Mouse (Mus musculus): ENCODE results near the gene Stxbp2. TPM values are rescaled to one million over a fixed set of nuclear protein-coding genes. Genes with fewer than 3 reads are reported as not detected.
"Not testable (repeated sequence)": the region's sequence is repeated elsewhere in the genome, so short reads cannot be mapped to it uniquely, and the experiment has no call there.

Gene Stxbp2
- polyA plus RNA-seq (2012; ENCODE audit: insufficient read depth, insufficient read length, missing spikeins), result 312 and 315 TPM in 2 replicates

- no peak for TF ChIP-seq CTCF (IDR thresholded peaks at IDR 0.05; ENCODE audit: low read depth, low read length)
- TF ChIP-seq POLR2A (IDR thresholded peaks at IDR 0.05; ENCODE audit: borderline replicate concordance, low read depth, low read length), result peak; percentile 80; the same call in 1 of the 2 replicates
- Histone ChIP-seq H3K27ac (ENCODE audit: insufficient read depth, low read depth, low read length) (peak within 1 kb of the TSS; percentile 28), H3K4me3 (ENCODE audit: insufficient read depth, low read length) (peak within 1 kb of the TSS; percentile 79), H3K4me1 (ENCODE audit: control insufficient read depth, insufficient read depth, low read length) (peaks cover 9% of the 10 kb centered on the region)
Measured at GRCm38 (mm10) chr8:3630647-3631477, at the start of gene Stxbp2. Gene Stxbp2, plus strand, starts transcription at chr8:3630955.

GRCm38 (mm10) chr8:3581961-3582360, 48.8 kb upstream of the Stxbp2 start:
- not testable (repeated sequence) for H3K4me1 ChIP-seq (ENCODE audit: control insufficient read depth, insufficient read depth, low read length); H3K27ac ChIP-seq (ENCODE audit: insufficient read depth, low read depth, low read length); H3K4me3 ChIP-seq (ENCODE audit: insufficient read depth, low read length)

GRCm38 (mm10) chr8:3586452-3586851, 44.3 kb upstream of the Stxbp2 start:
- no peak overlapping the region for H3K4me3 ChIP-seq (ENCODE audit: insufficient read depth, low read length)
- H3K4me1 ChIP-seq (ENCODE audit: control insufficient read depth, insufficient read depth, low read length), result no peaks in the 10 kb centered on the region
- H3K27ac ChIP-seq (ENCODE audit: insufficient read depth, low read depth, low read length), result no peak overlapping the region
- TF ChIP-seq CTCF (IDR thresholded peaks at IDR 0.05; ENCODE audit: low read depth, low read length) (no peak), POLR2A (IDR thresholded peaks at IDR 0.05; ENCODE audit: borderline replicate concordance, low read depth, low read length) (no peak)

GRCm38 (mm10) chr8:3586993-3587390, 43.8 kb upstream of the Stxbp2 start, which contains the start of gene Camsap3:
Gene Camsap3, plus strand, starts transcription at chr8:3587293.
- Histone ChIP-seq H3K4me1 (ENCODE audit: control insufficient read depth, insufficient read depth, low read length) (no peaks in the 10 kb centered on the region), H3K27ac (ENCODE audit: insufficient read depth, low read depth, low read length) (no peak within 1 kb of the TSS)
- TF ChIP-seq CTCF (IDR thresholded peaks at IDR 0.05; ENCODE audit: low read depth, low read length), result no peak
- no peak for TF ChIP-seq POLR2A (IDR thresholded peaks at IDR 0.05; ENCODE audit: borderline replicate concordance, low read depth, low read length)

GRCm38 (mm10) chr8:3587391-3588257, 43.1 kb upstream of the Stxbp2 start:
- H3K27ac ChIP-seq (ENCODE audit: insufficient read depth, low read depth, low read length), result no peak overlapping the region
- TF ChIP-seq CTCF (IDR thresholded peaks at IDR 0.05; ENCODE audit: low read depth, low read length) (no peak), POLR2A (IDR thresholded peaks at IDR 0.05; ENCODE audit: borderline replicate concordance, low read depth, low read length) (no peak)
- no peaks in the 10 kb centered on the region for H3K4me1 ChIP-seq (ENCODE audit: control insufficient read depth, insufficient read depth, low read length)
- H3K4me3 ChIP-seq (ENCODE audit: insufficient read depth, low read length), result peak overlapping the region; percentile 59

More at GRCm38 (mm10) chr8:3586993-3587390, 43.8 kb upstream of the Stxbp2 start, which contains the start of gene Camsap3:
- peak within 1 kb of the TSS; percentile 59 for H3K4me3 ChIP-seq (ENCODE audit: insufficient read depth, low read length)

GRCm38 (mm10) chr8:3588258-3588633, 42.5 kb upstream of the Stxbp2 start:
- H3K27ac ChIP-seq (ENCODE audit: insufficient read depth, low read depth, low read length), result no peak overlapping the region
- TF ChIP-seq CTCF (IDR thresholded peaks at IDR 0.05; ENCODE audit: low read depth, low read length) (no peak), POLR2A (IDR thresholded peaks at IDR 0.05; ENCODE audit: borderline replicate concordance, low read depth, low read length) (no peak)
- peak overlapping the region; percentile 59; the same call in 1 of the 2 replicates for H3K4me3 ChIP-seq (ENCODE audit: insufficient read depth, low read length)
- H3K4me1 ChIP-seq (ENCODE audit: control insufficient read depth, insufficient read depth, low read length), result peaks cover under 1% of the 10 kb centered on the region; the same call in 1 of the 2 replicates

- Histone ChIP-seq H3K4me1 (ENCODE audit: control insufficient read depth, insufficient read depth, low read length) (peaks cover 14% of the 10 kb centered on the region), H3K27ac (ENCODE audit: insufficient read depth, low read depth, low read length) (no peak overlapping the region), H3K4me3 (ENCODE audit: insufficient read depth, low read length) (no peak overlapping the region)
- no peak for TF ChIP-seq POLR2A (IDR thresholded peaks at IDR 0.05; ENCODE audit: borderline replicate concordance, low read depth, low read length)
- TF ChIP-seq CTCF (IDR thresholded peaks at IDR 0.05; ENCODE audit: low read depth, low read length), result no peak
Measured at GRCm38 (mm10) chr8:3593470-3593869, 37.3 kb upstream of the Stxbp2 start.

- Histone ChIP-seq H3K27ac (ENCODE audit: insufficient read depth, low read depth, low read length) (no peak overlapping the region), H3K4me3 (ENCODE audit: insufficient read depth, low read length) (no peak overlapping the region), H3K4me1 (ENCODE audit: control insufficient read depth, insufficient read depth, low read length) (peaks cover 19% of the 10 kb centered on the region)
- no peak for TF ChIP-seq CTCF (IDR thresholded peaks at IDR 0.05; ENCODE audit: low read depth, low read length)
- TF ChIP-seq POLR2A (IDR thresholded peaks at IDR 0.05; ENCODE audit: borderline replicate concordance, low read depth, low read length), result no peak
Measured at GRCm38 (mm10) chr8:3594466-3594865, 36.3 kb upstream of the Stxbp2 start.

- Histone ChIP-seq H3K4me1 (ENCODE audit: control insufficient read depth, insufficient read depth, low read length) (peaks cover 21% of the 10 kb centered on the region), H3K27ac (ENCODE audit: insufficient read depth, low read depth, low read length) (no peak overlapping the region), H3K4me3 (ENCODE audit: insufficient read depth, low read length) (no peak overlapping the region)
- TF ChIP-seq CTCF (IDR thresholded peaks at IDR 0.05; ENCODE audit: low read depth, low read length) (no peak), POLR2A (IDR thresholded peaks at IDR 0.05; ENCODE audit: borderline replicate concordance, low read depth, low read length) (no peak)
Measured at GRCm38 (mm10) chr8:3598054-3598453, 32.7 kb upstream of the Stxbp2 start.
